Mouse (Mus musculus) heart, postnatal 0 days (tissue): ENCODE data around the gene Susd6. TPM values are rescaled to one million over a fixed set of nuclear protein-coding genes. Genes with fewer than 3 reads are reported as not detected.

Source experiments
- ATAC-seq: fragments of 200-750 bp; cut with Nextera tagmentation; 2 replicates; pipeline ENCODE4 v1.8.0; 2017; ENCODE audit warnings: low read depth, moderate number of reproducible peaks, moderate library complexity; ENCODE audit not compliant: insufficient read depth
- DNase-seq: peaks from one replicate; pipeline ENCODE4 v3.0.0-alpha.2; 2016; ENCODE audit warnings: low spot score
- H3K27ac ChIP-seq: fragments of 300-500 bp; sonication (generic); 2 replicates; pipeline ENCODE4 v1.5.1; 2014; ENCODE audit warnings: low read depth, mild to moderate bottlenecking
- H3K27me3 ChIP-seq: fragments of 300-500 bp; sonication (generic); 2 replicates; pipeline ENCODE4 v1.6.1; 2014; ENCODE audit warnings: low read length, mixed read lengths; ENCODE audit not compliant: control insufficient read depth, insufficient read depth
- H3K36me3 ChIP-seq: fragments of 300-500 bp; sonication (generic); replicated peaks from 2 replicates; pipeline ENCODE4 v1.6.1; 2014; ENCODE audit warnings: low read length, mixed read lengths; ENCODE audit not compliant: control insufficient read depth, insufficient read depth
- H3K4me1 ChIP-seq: fragments of 300-500 bp; sonication (generic); 2 replicates; pipeline ENCODE4 v1.6.1; 2014; ENCODE audit warnings: antibody characterized with exemption; ENCODE audit not compliant: control insufficient read depth, insufficient read depth
- H3K4me2 ChIP-seq: fragments of 300-500 bp; sonication (generic); 2 replicates; pipeline ENCODE4 v1.6.1; 2014; ENCODE audit warnings: low read depth, mild to moderate bottlenecking, low read length, moderate library complexity
- H3K4me3 ChIP-seq: fragments of 300-500 bp; sonication (generic); 2 replicates; pipeline ENCODE4 v1.5.1; 2014; ENCODE audit warnings: low read depth, low read length
- H3K9ac ChIP-seq: fragments of 300-500 bp; sonication (generic); replicated peaks from 2 replicates; pipeline ENCODE4 v1.6.1; 2014; ENCODE audit warnings: low read depth, low read length, mixed read lengths
- H3K9me3 ChIP-seq: fragments of 300-500 bp; sonication (generic); replicated peaks from 2 replicates; pipeline ENCODE4 v1.6.1; 2016; ENCODE audit warnings: low read length; ENCODE audit not compliant: control insufficient read depth
- CTCF ChIP-seq: IDR thresholded peaks from 2 replicates; pipeline ENCODE4 v1.5.1; 2016; ENCODE audit warnings: antibody characterized with exemption, control low read depth, low read depth
- EP300 ChIP-seq: IDR thresholded peaks from 2 replicates; pipeline ENCODE4 v1.6.1; 2016; ENCODE audit warnings: antibody characterized with exemption, low read depth
- WGBS: fragments of 180-500 bp; shearing (Covaris S2); extraction: QIAGEN DNeasy Blood & Tissue Kit; methylation state at CpG from one replicate; pipeline ENCODE4 v1.1.7; 2014; 5-methylcytosine and 5-hydroxymethylcytosine counted together
- polyA plus RNA-seq: library from polyadenylated mRNA; unstranded; fragments of >200 nt; fragmentation: Nextera tagmentation; extraction: Ambion mirVana; gene quantifications from 2 replicates; pipeline ENCODE4 v1.2.1, GENCODE M21; 2015
- total RNA-seq: library from RNA; depleted of rRNA; stranded (reverse); fragments of >200 nt; gene quantifications from 2 replicates; pipeline ENCODE4 v1.2.3, GENCODE M21; 2014; ENCODE audit warnings: low replicate concordance

Gene Susd6
- total and polyA plus RNA-seq, 2 experiments from 2014 or later = 15.4 to 50.6 TPM

- Histone ChIP-seq H3K36me3 (no peaks in the 10 kb centered on the region), H3K9me3 (no peaks in the 10 kb centered on the region), H3K27me3 (no peaks in the 10 kb centered on the region), H3K9ac (no peak overlapping the region), H3K4me3 (no peak overlapping the region), H3K4me2 (no peak overlapping the region), H3K4me1 (no peaks in the 10 kb centered on the region), H3K27ac (no peak overlapping the region)
- DNase-seq (no peak), ATAC-seq (no peak)
- WGBS = 31% methylated on average over 3 of the region's 3 CpGs
- no peak for TF ChIP-seq CTCF
- no peak for TF ChIP-seq EP300
Observed at GRCm38 (mm10) chr12:80782190-80782589, 8.1 kb upstream of the Susd6 start.

GRCm38 (mm10) chr12:80782892-80783291, 7.4 kb upstream of the Susd6 start:
- no peaks in the 10 kb centered on the region for H3K27me3 ChIP-seq
- ATAC-seq = no peak
- peak; percentile 24 for DNase-seq
- no peak overlapping the region for H3K27ac ChIP-seq
- no peak overlapping the region for H3K4me2 ChIP-seq
- TF ChIP-seq CTCF = peak; percentile 48
- no peak for TF ChIP-seq EP300
- no peaks in the 10 kb centered on the region for H3K36me3 ChIP-seq
- no peak overlapping the region for H3K4me3 ChIP-seq
- H3K9ac ChIP-seq = no peak overlapping the region
- no peaks in the 10 kb centered on the region for H3K9me3 ChIP-seq
- 37% methylated on average over 3 of the region's 3 CpGs for WGBS
- H3K4me1 ChIP-seq = no peaks in the 10 kb centered on the region

GRCm38 (mm10) chr12:80783889-80784288, 6.4 kb upstream of the Susd6 start:
- WGBS = 61% methylated on average over 1 of the region's 1 CpGs
- ATAC-seq = no peak
- DNase-seq = no peak

GRCm38 (mm10) chr12:80785005-80785404, 5.3 kb upstream of the Susd6 start:
- DNase-seq = no peak
- Histone ChIP-seq H3K4me1 (peaks cover 5% of the 10 kb centered on the region), H3K9ac (no peak overlapping the region), H3K36me3 (no peaks in the 10 kb centered on the region), H3K9me3 (no peaks in the 10 kb centered on the region), H3K4me2 (no peak overlapping the region), H3K27ac (no peak overlapping the region), H3K27me3 (no peaks in the 10 kb centered on the region), H3K4me3 (no peak overlapping the region)
- TF ChIP-seq CTCF = no peak
- TF ChIP-seq EP300 = no peak
- 75% methylated on average over 5 of the region's 5 CpGs for WGBS
- no peak for ATAC-seq

More at GRCm38 (mm10) chr12:80783889-80784288, 6.4 kb upstream of the Susd6 start:
- H3K4me2 ChIP-seq = no peak overlapping the region
- H3K9me3 ChIP-seq = no peaks in the 10 kb centered on the region
- H3K4me3 ChIP-seq = no peak overlapping the region
- H3K4me1 ChIP-seq = no peaks in the 10 kb centered on the region
- no peak overlapping the region for H3K9ac ChIP-seq
- H3K36me3 ChIP-seq = no peaks in the 10 kb centered on the region
- H3K27ac ChIP-seq = no peak overlapping the region
- TF ChIP-seq CTCF = no peak
- H3K27me3 ChIP-seq = no peaks in the 10 kb centered on the region

GRCm38 (mm10) chr12:80785597-80785996, 4.7 kb upstream of the Susd6 start:
- H3K36me3 ChIP-seq = no peaks in the 10 kb centered on the region
- 90% methylated on average over 4 of the region's 4 CpGs for WGBS
- H3K27me3 ChIP-seq = no peaks in the 10 kb centered on the region
- H3K9ac ChIP-seq = no peak overlapping the region
- H3K4me3 ChIP-seq = no peak overlapping the region
- no peak for DNase-seq
- TF ChIP-seq CTCF = no peak
- no peak for TF ChIP-seq EP300
- ATAC-seq = no peak
- peaks cover 5% of the 10 kb centered on the region for H3K4me1 ChIP-seq
- no peak overlapping the region for H3K27ac ChIP-seq
- H3K9me3 ChIP-seq = no peaks in the 10 kb centered on the region
- H3K4me2 ChIP-seq = no peak overlapping the region

GRCm38 (mm10) chr12:80786591-80786990, 3.7 kb upstream of the Susd6 start:
- H3K27me3 ChIP-seq = no peaks in the 10 kb centered on the region
- H3K4me1 ChIP-seq = peaks cover 5% of the 10 kb centered on the region
- no peak overlapping the region for H3K4me3 ChIP-seq
- 52% methylated on average over 1 of the region's 1 CpGs for WGBS
- no peaks in the 10 kb centered on the region for H3K36me3 ChIP-seq
- H3K27ac ChIP-seq = no peak overlapping the region
- no peak for ATAC-seq
- no peaks in the 10 kb centered on the region for H3K9me3 ChIP-seq
- no peak for DNase-seq
- H3K4me2 ChIP-seq = no peak overlapping the region
- no peak for TF ChIP-seq CTCF
- TF ChIP-seq EP300 = no peak
- no peak overlapping the region for H3K9ac ChIP-seq
